Mouse (Mus musculus) adrenal gland, adult 18-20 months (tissue): ENCODE data around the gene Tmc3. TPM values are rescaled to one million over a fixed set of nuclear protein-coding genes. Genes with fewer than 3 reads are reported as not detected.

Source experiments
- DNase-seq, 2 experiments: peaks; one replicate each; pipeline ENCODE4 v3.0.0; 2021 to 2022; ENCODE audit warnings: low spot score in 2 of 2
- total RNA-seq, 2 experiments: library from RNA; stranded (reverse); gene quantifications; 1 replicate in 1 of 2; 2 replicates in 1 of 2; pipeline ENCODE4 v1.2.3; 2021

Gene Tmc3
- total RNA-seq, 2 experiments from 2014 or later: 0.10 to 0.13 TPM

- no peak for DNase-seq
Observed at GRCm38 (mm10) chr7:83598997-83599912, 14.5 kb downstream of the Tmc3 start.

- peak; percentile 37 to 76 for DNase-seq
Observed at GRCm38 (mm10) chr7:83599913-83600286, 15.2 kb downstream of the Tmc3 start.

GRCm38 (mm10) chr7:83604180-83604944 is 19.6 kb downstream of the Tmc3 start:
- DNase-seq: no peak

- DNase-seq: no peak
Observed at GRCm38 (mm10) chr7:83606796-83607195, 22.1 kb downstream of the Tmc3 start.

GRCm38 (mm10) chr7:83609891-83610290 is 25.2 kb downstream of the Tmc3 start:
- no peak for DNase-seq

GRCm38 (mm10) chr7:83611886-83612285 is 27.2 kb downstream of the Tmc3 start:
- no peak for DNase-seq

- DNase-seq: no peak
Observed at GRCm38 (mm10) chr7:83615272-83615671, 30.5 kb downstream of the Tmc3 start.

- DNase-seq: peak in 1 of 2 experiments; percentile 18
Observed at GRCm38 (mm10) chr7:83615815-83616214, 31.1 kb downstream of the Tmc3 start.

- DNase-seq: no peak
Observed at GRCm38 (mm10) chr7:83616268-83616667, 31.5 kb downstream of the Tmc3 start.

GRCm38 (mm10) chr7:83618709-83619108 is 34.0 kb downstream of the Tmc3 start:
- no peak for DNase-seq

GRCm38 (mm10) chr7:83622582-83622981 is 37.9 kb downstream of the Tmc3 start:
- DNase-seq: no peak

- DNase-seq: no peak
Observed at GRCm38 (mm10) chr7:83624065-83624464, 39.3 kb downstream of the Tmc3 start.

GRCm38 (mm10) chr7:83626557-83627257 is 42.0 kb downstream of the Tmc3 start:
- no peak for DNase-seq

GRCm38 (mm10) chr7:83627369-83627768 is 42.6 kb downstream of the Tmc3 start:
- no peak for DNase-seq

GRCm38 (mm10) chr7:83631073-83631827 is 46.5 kb downstream of the Tmc3 start:
- DNase-seq: no peak

- DNase-seq: peak; percentile 91
Observed at GRCm38 (mm10) chr7:83631828-83632681, 47.3 kb downstream of the Tmc3 start, which contains the start of gene Stard5. Gene Stard5 (plus strand): TSS chr7:83631959.

- no peak for DNase-seq
Observed at GRCm38 (mm10) chr7:83632682-83633120, 48.0 kb downstream of the Tmc3 start.

GRCm38 (mm10) chr7:83633856-83634255 is 49.1 kb downstream of the Tmc3 start:
- no peak for DNase-seq

GRCm38 (mm10) chr7:83635726-83636125 is 51.0 kb downstream of the Tmc3 start:
- no peak for DNase-seq

GRCm38 (mm10) chr7:83636425-83636824 is 51.7 kb downstream of the Tmc3 start:
- no peak for DNase-seq
